Mouse (Mus musculus): ENCODE data around the gene Schip1.

The Schip1 gene

GRCm38 (mm10) chr3:68565675-68566055 is 501.1 kb downstream of the Schip1 start:
- DNase-seq: no peak

GRCm38 (mm10) chr3:68567581-68567980 is 503.0 kb downstream of the Schip1 start:
- DNase-seq: no peak

GRCm38 (mm10) chr3:68568149-68568548 is 503.5 kb downstream of the Schip1 start:
- DNase-seq: no peak

- no peak for DNase-seq
Observed at GRCm38 (mm10) chr3:68568716-68569115, 504.1 kb downstream of the Schip1 start.

GRCm38 (mm10) chr3:68570319-68570718 is 505.7 kb downstream of the Schip1 start:
- DNase-seq: no peak

GRCm38 (mm10) chr3:68572249-68573225 is 507.9 kb downstream of the Schip1 start:
- DNase-seq: no peak

GRCm38 (mm10) chr3:68573226-68573624 is 508.6 kb downstream of the Schip1 start:
- DNase-seq: no peak

- DNase-seq: no peak
Observed at GRCm38 (mm10) chr3:68574097-68574496, 509.5 kb downstream of the Schip1 start.

- DNase-seq: no peak
Observed at GRCm38 (mm10) chr3:68574565-68574964, 510.0 kb downstream of the Schip1 start.

- no peak for DNase-seq
Observed at GRCm38 (mm10) chr3:68575636-68576340, 511.2 kb downstream of the Schip1 start.

- DNase-seq: no peak
Observed at GRCm38 (mm10) chr3:68576431-68576830, 511.8 kb downstream of the Schip1 start.

GRCm38 (mm10) chr3:68576948-68577347 is 512.3 kb downstream of the Schip1 start:
- no peak for DNase-seq

- DNase-seq: no peak
Observed at GRCm38 (mm10) chr3:68581591-68581990, 517.0 kb downstream of the Schip1 start.

GRCm38 (mm10) chr3:68582103-68582740 is 517.6 kb downstream of the Schip1 start:
- DNase-seq: no peak

- no peak for DNase-seq
Observed at GRCm38 (mm10) chr3:68583031-68583693, 518.6 kb downstream of the Schip1 start.

GRCm38 (mm10) chr3:68583771-68584511 is 519.3 kb downstream of the Schip1 start:
- DNase-seq: no peak

GRCm38 (mm10) chr3:68585213-68585612 is 520.6 kb downstream of the Schip1 start:
- no peak for DNase-seq

GRCm38 (mm10) chr3:68586646-68587064 is 522.1 kb downstream of the Schip1 start:
- no peak for DNase-seq

- no peak for DNase-seq
Observed at GRCm38 (mm10) chr3:68587567-68588245, 523.1 kb downstream of the Schip1 start.

GRCm38 (mm10) chr3:68589220-68589840 is 524.7 kb downstream of the Schip1 start:
- no peak for DNase-seq

GRCm38 (mm10) chr3:68590436-68590835 is 525.8 kb downstream of the Schip1 start:
- DNase-seq: no peak
